Comparison of ENCODE assay signal across 8 mouse cellular contexts in the genomic region with DNA sequence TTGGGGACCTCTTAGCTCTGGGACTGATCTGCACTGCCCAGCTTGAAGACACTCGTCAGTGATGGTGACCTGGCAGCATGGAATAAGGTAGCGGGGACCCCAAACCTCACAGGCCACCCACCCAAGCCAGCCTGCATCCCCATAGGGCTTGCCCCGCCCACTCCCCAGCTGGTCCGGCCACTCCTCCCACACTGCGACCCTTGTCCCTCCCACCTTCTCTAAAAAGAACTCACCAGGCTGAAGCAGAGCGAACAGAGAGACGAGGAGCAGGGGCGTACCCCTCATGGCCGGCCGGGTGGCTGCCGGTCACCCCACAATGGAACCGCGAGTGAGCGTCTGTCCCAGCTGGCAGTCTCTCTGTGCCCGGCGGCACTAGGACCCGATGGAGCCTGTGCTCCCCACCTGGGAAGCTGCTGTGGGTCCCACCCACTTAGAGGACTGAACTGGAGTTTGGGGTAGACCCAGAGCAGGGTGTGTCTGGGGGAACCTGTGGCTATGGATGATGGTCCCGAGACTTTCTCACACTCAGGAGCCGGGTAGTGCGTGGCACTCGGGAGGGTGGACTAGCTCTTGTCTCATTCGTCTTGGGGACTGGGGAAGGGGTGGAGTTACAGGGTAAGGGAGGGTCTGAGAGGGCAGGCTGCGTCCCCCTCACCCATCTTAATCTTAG. TPM values are rescaled to one million over a fixed set of nuclear protein-coding genes. Genes with fewer than 3 reads are reported as not detected.
DNase-seq lines count a peak whose midpoint lies in the region; ATAC-seq and TF ChIP-seq lines count a peak whose summit lies in the region.

A gene (minus strand): TSS at position 569 of the 670 bp plus-strand sequence.

- under 1% methylated on average over 23 of the region's 23 CpGs for WGBS in kidney, embryonic 16.5 days
- WGBS in heart, postnatal 0 days: 2% methylated on average over 23 of the region's 23 CpGs
- WGBS in midbrain, embryonic 12.5 days: under 1% methylated on average over 23 of the region's 23 CpGs

- peak; percentile 66 for ATAC-seq in kidney, embryonic 16.5 days (ENCODE audit: low FRiP score, low TSS enrichment)
- no peak for ATAC-seq in heart, postnatal 0 days (ENCODE audit: insufficient read depth, low read depth)
- ATAC-seq in midbrain, embryonic 12.5 days (ENCODE audit: low FRiP score, low read depth): peak; percentile 75
- no peak for ATAC-seq in CD4-positive, CD25-positive, alpha-beta regulatory T cell, adult 4 months

- H3K4me2 ChIP-seq in kidney, embryonic 16.5 days (replicated peaks; ENCODE audit: low read depth, low read length): peak within 1 kb of the TSS; percentile 84
- peak within 1 kb of the TSS; percentile 82 for H3K4me2 ChIP-seq in heart, postnatal 0 days (ENCODE audit: low read depth, low read length)
- H3K4me2 ChIP-seq in midbrain, embryonic 12.5 days (replicated peaks): peak within 1 kb of the TSS; percentile 74

- H3K36me3 ChIP-seq in kidney, embryonic 16.5 days (ENCODE audit: insufficient read depth, low read length): no peaks in the 10 kb centered on the region
- no peaks in the 10 kb centered on the region for H3K36me3 ChIP-seq in heart, postnatal 0 days (replicated peaks; ENCODE audit: control insufficient read depth, insufficient read depth, low read length)
- H3K36me3 ChIP-seq in midbrain, embryonic 12.5 days: no peaks in the 10 kb centered on the region

- no peak within 1 kb of the TSS for H3K27ac ChIP-seq in kidney, embryonic 16.5 days (ENCODE audit: low read length)
- H3K27ac ChIP-seq in cortical plate, adult 2 months (ENCODE audit: insufficient read depth, low read length): no peak within 1 kb of the TSS
- H3K27ac ChIP-seq in heart, postnatal 0 days (ENCODE audit: low read depth): no peak within 1 kb of the TSS
- H3K27ac ChIP-seq in midbrain, embryonic 12.5 days (replicated peaks): no peak within 1 kb of the TSS

- H3K4me3 ChIP-seq in kidney, embryonic 16.5 days (ENCODE audit: low read length): peak within 1 kb of the TSS; percentile 57
- peak within 1 kb of the TSS; percentile 12; the same call in 1 of the 2 replicates for H3K4me3 ChIP-seq in cortical plate, adult 2 months (ENCODE audit: insufficient read depth, low read length)
- H3K4me3 ChIP-seq in heart, postnatal 0 days (ENCODE audit: low read depth, low read length): peak within 1 kb of the TSS; percentile 47
- H3K4me3 ChIP-seq in midbrain, embryonic 12.5 days: peak within 1 kb of the TSS; percentile 49

- DNase-seq in kidney, adult 18-20 months: no peak
- no peak for DNase-seq in heart, postnatal 0 days (ENCODE audit: low spot score)
- no peak for DNase-seq in layer of hippocampus, adult 9-10 months (ENCODE audit: low spot score)
- no peak for DNase-seq in spleen, adult 18-20 months

- H3K9me3 ChIP-seq in kidney, embryonic 16.5 days (ENCODE audit: low read length): no peaks in the 10 kb centered on the region
- no peaks in the 10 kb centered on the region for H3K9me3 ChIP-seq in heart, postnatal 0 days (replicated peaks; ENCODE audit: control insufficient read depth, low read length)
- H3K9me3 ChIP-seq in midbrain, embryonic 12.5 days: no peaks in the 10 kb centered on the region

- H3K27me3 ChIP-seq in kidney, embryonic 16.5 days (ENCODE audit: insufficient read depth, low read length): peaks cover 4% of the 10 kb centered on the region; the same call in 1 of the 2 replicates
- H3K27me3 ChIP-seq in heart, postnatal 0 days (ENCODE audit: control insufficient read depth, insufficient read depth, low read length): no peaks in the 10 kb centered on the region
- H3K27me3 ChIP-seq in midbrain, embryonic 12.5 days: peaks cover 29% of the 10 kb centered on the region

- no peaks in the 10 kb centered on the region for H3K4me1 ChIP-seq in kidney, embryonic 16.5 days (ENCODE audit: insufficient read depth, low read length)
- no peaks in the 10 kb centered on the region for H3K4me1 ChIP-seq in cortical plate, adult 2 months (ENCODE audit: control insufficient read depth, insufficient read depth, low read length)
- H3K4me1 ChIP-seq in heart, postnatal 0 days (ENCODE audit: control insufficient read depth, insufficient read depth): 0 out of 2 replicates have a peak, but pooled peaks cover 3% of the 10 kb centered on the region
- H3K4me1 ChIP-seq in midbrain, embryonic 12.5 days: peaks cover 18% of the 10 kb centered on the region

- peak within 1 kb of the TSS; percentile 50 for H3K9ac ChIP-seq in kidney, embryonic 16.5 days (replicated peaks; ENCODE audit: low read length)
- no peak within 1 kb of the TSS; the same call in 1 of the 2 replicates for H3K9ac ChIP-seq in heart, postnatal 0 days (replicated peaks; ENCODE audit: low read depth, low read length)
- peak within 1 kb of the TSS; percentile 50 for H3K9ac ChIP-seq in midbrain, embryonic 12.5 days (replicated peaks)

- no peak for TF ChIP-seq POLR2A in cortical plate, adult 2 months (IDR thresholded peaks at IDR 0.05; ENCODE audit: extremely low read depth, insufficient read depth, low read length)

- no peak for TF ChIP-seq CTCF in cortical plate, adult 2 months (IDR thresholded peaks at IDR 0.05; ENCODE audit: extremely low read depth, insufficient read depth, low read length)
- TF ChIP-seq CTCF in heart, postnatal 0 days (IDR thresholded peaks at IDR 0.05; ENCODE audit: low read depth): no peak

- TF ChIP-seq EP300 in heart, postnatal 0 days (IDR thresholded peaks at IDR 0.05; ENCODE audit: low read depth): no peak

RNA-seq across cellular contexts. Expression of the gene that starts here (rescaled TPM):
- polyA plus RNA-seq in kidney, embryonic 16.5 days (2015; fragmentation: Nextera tagmentation; extraction: Ambion mirVana): 2.9 and 3.8 TPM in 2 replicates
- 0.08 and 0.13 TPM in 2 replicates for polyA plus RNA-seq in cortical plate, adult 2 months (2012; rRNA removed)
- total RNA-seq in heart, postnatal 0 days (2014; rRNA removed; ENCODE audit: low replicate concordance): not detected in 2 replicates
- polyA plus RNA-seq in heart, postnatal 0 days (2015; fragmentation: Nextera tagmentation; extraction: Ambion mirVana): 0.03 and 0.11 TPM in 2 replicates
- polyA plus RNA-seq in midbrain, embryonic 12.5 days (2016; fragmentation: Nextera tagmentation; extraction: Ambion mirVana): 1.1 and 1.3 TPM in 2 replicates
- polyA plus RNA-seq in CD4-positive, CD25-positive, alpha-beta regulatory T cell, adult 4 months (2017; shearing (Covaris generic)): not detected

Comparison
In these comparisons a context has a peak if more than half of its experiments do, and no peak if none do; other contexts are left out.
1. ATAC-seq: peak in kidney, embryonic 16.5 days (single experiment) and midbrain, embryonic 12.5 days (single experiment); none in heart, postnatal 0 days (single experiment) and CD4-positive, CD25-positive, alpha-beta regulatory T cell, adult 4 months (single experiment).
2. Peak in every context shown above with its lines, with median percentiles within 50 percentile points of each other: H3K4me2 ChIP-seq and H3K4me3 ChIP-seq.